Mouse (Mus musculus): Measurements from ENCODE around the gene Fgd3. TPM values are rescaled to one million over a fixed set of nuclear protein-coding genes. Genes with fewer than 3 reads are reported as not detected.

The Fgd3 gene
- total RNA-seq, 2 experiments from 2014 or later = 3.4 to 8.6 TPM

GRCm38 (mm10) chr13:49218651-49219050 is 101.5 kb downstream of the Fgd3 start:
- no peak for ATAC-seq (replicated peaks; ENCODE audit: poor library complexity)

DNA sequence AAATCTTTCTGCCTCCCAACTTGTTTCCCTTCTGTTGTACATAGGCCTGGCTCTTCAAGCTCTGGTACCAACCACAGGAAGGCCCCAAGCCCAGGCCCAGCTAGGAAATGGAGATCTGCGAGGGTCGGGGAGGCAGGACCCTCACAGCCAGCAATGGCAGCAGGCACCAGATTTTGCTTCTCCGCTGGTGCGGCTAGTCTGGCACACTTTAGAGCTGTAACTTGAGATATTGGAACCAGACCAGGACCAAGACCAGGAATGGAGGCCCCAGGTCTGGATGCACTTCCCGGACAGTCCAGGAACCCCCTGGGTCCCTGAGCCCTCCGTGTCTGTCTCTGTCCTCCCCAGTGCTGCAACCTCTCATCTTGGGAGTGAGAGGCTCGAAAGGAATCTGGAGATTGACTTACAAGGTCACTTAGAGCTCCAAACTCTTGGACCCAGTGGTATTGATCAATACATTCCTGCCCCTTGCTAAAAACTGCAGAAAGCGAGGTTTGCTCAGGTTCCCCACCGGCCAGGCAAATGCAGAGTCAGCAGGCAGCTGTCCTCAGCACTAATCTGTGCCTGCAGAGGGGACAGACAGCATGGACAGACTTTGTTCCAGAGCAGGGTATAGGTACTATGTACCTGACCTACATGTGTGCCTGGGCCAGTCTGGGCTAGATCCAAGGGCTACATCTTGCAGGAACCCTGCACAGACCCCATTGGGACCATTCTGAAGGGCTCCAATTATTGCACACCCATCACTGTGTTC is 103.1 kb downstream of the Fgd3 start:
- ATAC-seq (replicated peaks; ENCODE audit: poor library complexity) = no peak

DNA sequence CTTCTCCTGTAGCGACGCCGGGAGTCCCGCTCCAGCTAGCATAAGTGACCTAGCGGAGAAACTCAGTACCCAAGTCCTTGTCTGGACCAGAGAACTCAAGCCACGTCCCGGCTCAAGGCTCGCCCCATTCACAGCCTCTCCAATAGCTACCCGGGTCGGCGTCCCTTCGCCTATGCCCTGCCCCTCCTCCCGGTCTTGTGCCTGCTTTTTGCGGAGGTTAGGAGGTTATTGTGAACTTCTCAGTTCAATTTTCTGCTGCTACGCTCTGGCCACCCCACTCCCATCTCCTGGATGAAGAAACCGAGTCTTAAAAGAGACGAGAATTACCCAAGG is 103.9 kb downstream of the Fgd3 start:
- ATAC-seq (replicated peaks; ENCODE audit: poor library complexity) = peak; percentile 46; the same call in 1 of the 2 replicates

DNA sequence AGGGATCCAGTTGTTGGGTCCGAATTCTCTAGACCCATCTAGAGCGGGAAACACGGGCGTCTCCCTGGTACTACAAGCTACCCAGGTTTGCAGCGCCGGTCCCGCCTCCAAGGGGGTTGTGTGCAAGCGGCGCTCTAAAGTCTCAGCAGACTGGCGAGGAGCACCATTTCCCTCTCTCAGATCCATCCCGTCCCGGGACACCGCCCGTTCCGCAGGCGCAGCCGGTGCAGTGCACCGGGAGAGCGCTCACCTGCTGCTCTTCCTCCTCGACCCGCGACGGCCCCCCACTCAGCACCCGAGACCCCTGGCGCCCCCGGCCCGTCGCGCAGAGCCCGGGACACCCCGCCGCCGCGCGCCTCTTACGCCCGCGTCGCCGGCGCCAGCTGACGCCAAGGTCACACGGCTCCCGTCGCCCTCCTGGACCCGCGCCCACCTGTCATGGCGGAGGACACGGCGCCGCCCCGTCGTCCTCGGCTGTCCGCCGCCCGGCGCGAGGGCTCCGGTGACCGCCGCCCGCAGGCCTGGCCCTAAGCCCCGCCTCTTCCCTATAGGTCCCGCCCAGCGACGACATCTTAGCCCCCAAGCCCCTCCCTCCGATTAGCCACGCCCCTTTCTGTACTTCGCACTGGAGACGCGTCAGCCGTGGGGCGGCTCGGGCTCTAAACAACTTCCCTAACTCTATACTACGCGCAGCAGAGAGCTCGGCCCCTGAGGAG is 104.4 kb downstream of the Fgd3 start, which contains the start of gene Card19:
Card19 (minus strand) TSS at position 534 of the 716 bp plus-strand sequence.
- ATAC-seq (replicated peaks; ENCODE audit: poor library complexity) = peak; percentile 89

GRCm38 (mm10) chr13:49215128-49215503 is 105.0 kb downstream of the Fgd3 start:
- no peak; the same call in 1 of the 2 replicates for ATAC-seq (replicated peaks; ENCODE audit: poor library complexity)

DNA sequence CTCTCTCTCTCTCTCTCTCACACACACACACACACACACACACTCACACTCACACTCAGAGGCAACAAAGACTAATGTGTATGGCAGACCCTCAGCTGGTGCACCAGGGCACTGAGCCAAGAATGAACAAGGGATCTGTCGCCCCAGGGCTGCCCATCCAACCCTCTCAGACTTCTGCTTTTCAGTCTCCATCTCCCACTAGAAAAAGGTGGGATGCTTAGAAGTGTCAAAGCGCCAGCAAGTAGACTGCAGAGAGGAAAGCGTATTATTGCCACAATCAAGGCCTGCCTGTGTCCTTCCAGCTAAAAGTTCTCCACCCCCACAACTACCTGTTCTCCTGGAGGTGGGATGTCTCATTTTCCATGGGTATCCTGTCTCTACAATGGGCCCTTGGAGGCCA is 105.7 kb downstream of the Fgd3 start:
- no peak for ATAC-seq (replicated peaks; ENCODE audit: poor library complexity)

DNA sequence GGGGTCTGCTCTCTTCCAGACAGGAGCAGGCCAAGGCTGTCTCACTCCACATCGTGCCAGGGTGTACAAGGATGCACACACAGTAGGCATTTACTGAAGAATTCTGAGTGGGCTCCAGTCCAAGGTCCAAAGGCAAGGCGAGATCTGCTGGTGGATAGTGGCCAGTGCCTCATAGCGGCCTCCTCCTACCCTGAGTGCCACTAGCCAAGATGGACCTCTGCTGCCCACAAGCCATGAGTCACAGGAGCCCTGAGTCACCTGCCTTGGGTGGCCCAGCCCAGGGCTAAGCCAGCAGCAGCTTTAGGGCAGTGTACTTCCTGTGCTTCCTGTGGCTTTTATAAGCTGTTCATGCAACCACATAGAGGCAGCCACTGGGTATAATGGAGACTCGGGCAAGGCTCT is 106.6 kb downstream of the Fgd3 start:
- ATAC-seq (replicated peaks; ENCODE audit: poor library complexity) = peak; percentile 38

DNA sequence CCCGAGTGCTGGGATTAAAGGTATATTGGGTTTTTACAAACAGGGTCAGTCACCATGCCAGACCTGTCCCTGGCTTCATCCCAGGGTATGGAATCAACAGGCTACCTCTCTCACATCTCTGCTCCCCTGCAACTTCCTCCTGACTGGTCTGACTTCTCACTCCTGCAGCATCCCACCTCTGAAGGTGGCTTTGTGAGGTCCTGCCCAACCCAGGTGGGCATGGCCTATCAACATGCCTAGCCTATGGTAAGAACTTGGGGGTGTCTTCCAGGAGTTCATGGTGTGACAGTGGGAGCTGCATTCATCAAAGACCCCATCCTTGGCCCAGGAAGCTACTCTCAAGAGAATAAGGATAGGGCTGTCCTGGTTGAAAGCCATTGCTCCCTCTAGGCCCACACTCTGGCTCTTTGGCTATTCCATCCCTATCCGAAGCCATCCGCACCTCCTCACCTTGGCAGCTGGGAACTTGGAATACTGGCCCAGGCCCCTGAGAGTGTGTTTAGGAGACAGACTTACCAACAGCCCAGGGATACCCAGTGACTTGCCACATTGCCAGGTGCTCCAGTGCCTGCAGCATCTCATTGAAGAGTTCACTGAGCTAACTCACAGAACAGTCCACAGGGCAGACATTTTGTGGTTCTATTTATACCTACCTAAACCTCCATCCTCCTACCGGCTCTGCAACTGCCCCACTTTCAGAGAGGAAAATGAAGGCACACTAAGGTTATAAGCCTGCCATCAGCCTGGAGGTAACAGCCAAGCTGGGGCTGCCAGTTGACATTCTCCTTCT is 107.2 kb downstream of the Fgd3 start:
- no peak for ATAC-seq (replicated peaks; ENCODE audit: poor library complexity)

Other genes with a start within 250 kb of the Fgd3 start
- not detected in 2 replicates for gene Wnk2, start 172.3 kb downstream of the Fgd3 start, total RNA-seq (2015)
- gene Wnk2, start 172.3 kb downstream of the Fgd3 start, total RNA-seq (2017) = 0.03 TPM in 1 of 2 replicates, not detected in the other
- gene Ninj1, start 132.8 kb downstream of the Fgd3 start, total RNA-seq (2015) = 68.2 and 69.6 TPM in 2 replicates
- gene Ninj1, start 132.8 kb downstream of the Fgd3 start, total RNA-seq (2017) = 38.4 and 38.8 TPM in 2 replicates
- gene Card19, start 104.3 kb downstream of the Fgd3 start, total RNA-seq (2015) = 20.1 and 27.1 TPM in 2 replicates
- gene Card19, start 104.3 kb downstream of the Fgd3 start, total RNA-seq (2017) = 22.1 and 30.2 TPM in 2 replicates
- 3.8 and 5.7 TPM in 2 replicates for gene Susd3, start 71.6 kb downstream of the Fgd3 start, total RNA-seq (2015)
- gene Susd3, start 71.6 kb downstream of the Fgd3 start, total RNA-seq (2017) = 1.7 and 4.0 TPM in 2 replicates
- gene Bicd2, start 21.3 kb upstream of the Fgd3 start, total RNA-seq (2015) = 9.7 and 10.9 TPM in 2 replicates
- 17.1 and 21.5 TPM in 2 replicates for gene Bicd2, start 21.3 kb upstream of the Fgd3 start, total RNA-seq (2017)
- gene Ippk, start 100.9 kb upstream of the Fgd3 start, total RNA-seq (2015) = 4.6 and 5.1 TPM in 2 replicates
- gene Ippk, start 100.9 kb upstream of the Fgd3 start, total RNA-seq (2017) = 12.1 and 15.3 TPM in 2 replicates
- gene Tes3-ps, start 173.0 kb upstream of the Fgd3 start, total RNA-seq (2015) = 1.3 and 1.7 TPM in 2 replicates
- gene Tes3-ps, start 173.0 kb upstream of the Fgd3 start, total RNA-seq (2017) = 1.9 and 3.1 TPM in 2 replicates
- gene Ecm2, start 184.5 kb upstream of the Fgd3 start, total RNA-seq (2015) = not detected in 2 replicates
- 0.10 and 0.17 TPM in 2 replicates for gene Ecm2, start 184.5 kb upstream of the Fgd3 start, total RNA-seq (2017)
- gene Aspn, start 224.1 kb upstream of the Fgd3 start, total RNA-seq (2015) = not detected in 2 replicates
- gene Aspn, start 224.1 kb upstream of the Fgd3 start, total RNA-seq (2017) = not detected in 2 replicates

All from megakaryocyte progenitor cell, adult 5-6 weeks (primary cell).